Mouse (Mus musculus) heart, postnatal 25 days (tissue): ENCODE data around the gene Dmp1. TPM values are rescaled to one million over a fixed set of nuclear protein-coding genes. Genes with fewer than 3 reads are reported as not detected.

Source experiments
- DNase-seq: peaks from one replicate; pipeline ENCODE4 v3.0.0; 2022; ENCODE audit warnings: low spot score
- intact Hi-C: fragments of 180-260 bp; cut with DNase I; formaldehyde crosslinking; loops from one replicate; pipeline ENCODE4 v1.15.1; 2025
- total RNA-seq, 2 experiments: library from RNA; stranded (reverse); gene quantifications; 2 replicates each; pipeline ENCODE4 v1.2.3; 2021

Gene Dmp1
- total RNA-seq, 2 experiments from 2014 or later, result not detected

GRCm38 (mm10) chr5:104256585-104256984, 54.2 kb downstream of the Dmp1 start:
- intact Hi-C loops, result no loop called here
- no peak for DNase-seq

- intact Hi-C loops, result no loop called here
- no peak for DNase-seq
Measured at GRCm38 (mm10) chr5:104261908-104262461, 59.6 kb downstream of the Dmp1 start.

GRCm38 (mm10) chr5:104263014-104263776, 60.8 kb downstream of the Dmp1 start:
- intact Hi-C loops, result no loop called here
- DNase-seq, result no peak

Other genes with a start within 250 kb of the Dmp1 start
- not detected for gene Hsd17b13, start 225.2 kb upstream of the Dmp1 start, total RNA-seq
- gene Hsd17b11, start 180.7 kb upstream of the Dmp1 start, total RNA-seq, result 10 to 100 TPM; 25.2 to 29.6 TPM
- gene Nudt9, start 156.3 kb upstream of the Dmp1 start, total RNA-seq, result 10 to 100 TPM; 51.4 to 52.3 TPM
- not detected for gene Gm17660, start 125.0 kb upstream of the Dmp1 start, total RNA-seq
- 100 to 1,000 TPM; 191 to 258 TPM for gene Sparcl1, start 88.9 kb upstream of the Dmp1 start, total RNA-seq
- gene Dspp, start 31.9 kb upstream of the Dmp1 start, total RNA-seq, result not detected
- gene Ibsp, start 96.6 kb downstream of the Dmp1 start, total RNA-seq, result not detected
- not detected for gene Mepe, start 122.7 kb downstream of the Dmp1 start, total RNA-seq
- gene Spp1, start 232.5 kb downstream of the Dmp1 start, total RNA-seq, result under 1 TPM; 0.55 to 0.59 TPM